Mouse (Mus musculus): ENCODE results near the gene Golph3l. TPM values are rescaled to one million over a fixed set of nuclear protein-coding genes. Genes with fewer than 3 reads are reported as not detected.
A peak's percentile ranks its signal among the peaks of the same experiment; 100 is the strongest.

The Golph3l gene
- total and polyA plus RNA-seq, 2 experiments from 2014 or later: 15.2 to 18.0 TPM

DNA sequence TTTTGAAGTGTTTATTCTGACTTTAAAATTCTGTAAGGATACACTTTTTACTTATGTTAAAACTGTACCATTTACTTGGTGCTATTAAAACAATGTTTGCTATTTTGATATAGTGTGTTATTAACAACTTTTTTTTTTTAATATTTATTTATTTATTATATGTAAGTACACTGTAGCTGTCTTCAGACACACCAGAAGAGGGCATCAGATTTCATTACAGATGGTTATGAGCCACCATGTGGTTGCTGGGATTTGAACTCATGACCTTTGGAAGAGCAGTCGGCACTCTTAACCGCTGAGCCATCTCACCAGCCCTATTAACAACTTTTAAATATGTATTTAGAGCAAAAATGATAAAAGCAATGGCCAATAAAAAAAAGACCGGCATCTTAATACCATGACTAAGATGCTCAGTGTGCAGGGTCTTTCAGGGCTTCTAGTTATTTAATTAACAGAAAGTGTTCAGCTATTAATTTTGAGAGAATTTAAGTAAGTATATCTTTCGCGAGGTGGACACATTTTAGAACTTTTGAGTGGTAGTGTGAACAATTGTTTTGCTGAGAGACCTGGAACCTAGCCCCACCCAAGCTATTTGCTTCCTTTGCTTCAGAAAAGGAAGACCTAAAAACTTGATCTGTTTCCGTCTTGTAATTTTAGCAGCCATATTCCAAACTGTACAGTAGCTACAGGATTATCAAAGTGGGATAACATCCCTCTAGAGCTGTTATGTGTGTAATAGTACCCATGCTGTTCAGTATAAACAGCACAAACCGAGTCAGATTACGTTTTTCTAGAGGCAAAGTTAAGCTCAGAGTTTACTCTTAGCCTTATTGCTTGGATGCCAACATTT is 755 bp upstream of the Golph3l start:
- WGBS: 46% methylated on average over 8 of the region's 8 CpGs
- Histone ChIP-seq H3K27ac (ENCODE audit: low read depth) (peak overlapping the region; percentile 68), H3K4me2 (ENCODE audit: low read depth, low read length) (peak overlapping the region; percentile 65), H3K9me3 (replicated peaks; ENCODE audit: control insufficient read depth, low read length) (no peaks in the 10 kb centered on the region), H3K27me3 (ENCODE audit: control insufficient read depth, insufficient read depth, low read length) (no peaks in the 10 kb centered on the region), H3K4me1 (ENCODE audit: control insufficient read depth, insufficient read depth) (0 out of 2 replicates have a peak, but pooled peaks cover 8% of the 10 kb centered on the region), H3K9ac (replicated peaks; ENCODE audit: low read depth, low read length) (no peak overlapping the region), H3K4me3 (ENCODE audit: low read depth, low read length) (peak overlapping the region; percentile 72), H3K36me3 (replicated peaks; ENCODE audit: control insufficient read depth, insufficient read depth, low read length) (peaks cover 9% of the 10 kb centered on the region)
- TF ChIP-seq CTCF (IDR thresholded peaks at IDR 0.05; ENCODE audit: low read depth): no peak
- no peak for DNase-seq (ENCODE audit: low spot score)
- no peak; the same call in 1 of the 2 replicates for ATAC-seq (ENCODE audit: insufficient read depth, low read depth)

DNA sequence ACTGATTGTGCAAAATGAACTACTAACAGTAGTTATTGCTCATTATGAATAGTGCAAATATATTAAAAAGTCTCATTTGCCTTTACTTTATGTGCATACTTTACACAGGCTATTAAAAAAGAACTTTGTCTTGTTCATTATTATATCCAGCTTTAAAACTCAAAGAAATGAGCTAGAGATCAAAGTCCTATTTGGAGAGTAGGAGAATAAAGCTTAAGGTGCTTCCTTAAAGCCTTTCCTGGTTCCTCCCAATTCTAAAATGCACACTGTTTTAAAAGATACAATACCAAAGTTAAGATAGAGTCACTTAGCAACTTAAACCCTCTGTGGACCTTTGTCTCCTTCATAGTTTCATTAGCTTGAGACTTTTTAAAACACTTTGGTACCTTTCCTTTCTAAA is 10.0 kb downstream of the Golph3l start:
- Histone ChIP-seq H3K36me3 (replicated peaks; ENCODE audit: control insufficient read depth, insufficient read depth, low read length) (peaks cover 23% of the 10 kb centered on the region), H3K4me1 (ENCODE audit: control insufficient read depth, insufficient read depth) (no peaks in the 10 kb centered on the region), H3K4me3 (ENCODE audit: low read depth, low read length) (no peak overlapping the region), H3K9ac (replicated peaks; ENCODE audit: low read depth, low read length) (no peak overlapping the region), H3K4me2 (ENCODE audit: low read depth, low read length) (no peak overlapping the region), H3K27ac (ENCODE audit: low read depth) (no peak overlapping the region), H3K27me3 (ENCODE audit: control insufficient read depth, insufficient read depth, low read length) (no peaks in the 10 kb centered on the region), H3K9me3 (replicated peaks; ENCODE audit: control insufficient read depth, low read length) (no peaks in the 10 kb centered on the region)
- ATAC-seq (ENCODE audit: insufficient read depth, low read depth) (no peak), DNase-seq (ENCODE audit: low spot score) (no peak)
- TF ChIP-seq EP300 (IDR thresholded peaks at IDR 0.05; ENCODE audit: low read depth) (no peak), CTCF (IDR thresholded peaks at IDR 0.05; ENCODE audit: low read depth) (no peak)

- Histone ChIP-seq H3K4me1 (ENCODE audit: control insufficient read depth, insufficient read depth) (no peaks in the 10 kb centered on the region), H3K9ac (replicated peaks; ENCODE audit: low read depth, low read length) (no peak overlapping the region), H3K36me3 (replicated peaks; ENCODE audit: control insufficient read depth, insufficient read depth, low read length) (peaks cover 1% of the 10 kb centered on the region; the same call in 1 of the 2 replicates), H3K4me2 (ENCODE audit: low read depth, low read length) (no peak overlapping the region), H3K27ac (ENCODE audit: low read depth) (no peak overlapping the region), H3K9me3 (replicated peaks; ENCODE audit: control insufficient read depth, low read length) (no peaks in the 10 kb centered on the region), H3K4me3 (ENCODE audit: low read depth, low read length) (no peak overlapping the region), H3K27me3 (ENCODE audit: control insufficient read depth, insufficient read depth, low read length) (no peaks in the 10 kb centered on the region)
- no peak for ATAC-seq (ENCODE audit: insufficient read depth, low read depth)
- 89% methylated on average over 3 of the region's 3 CpGs for WGBS
- no peak for TF ChIP-seq EP300 (IDR thresholded peaks at IDR 0.05; ENCODE audit: low read depth)
- no peak for TF ChIP-seq CTCF (IDR thresholded peaks at IDR 0.05; ENCODE audit: low read depth)
- no peak for DNase-seq (ENCODE audit: low spot score)
These were observed 12.6 kb downstream of the Golph3l start for GRCm38 (mm10) chr3:95601287-95601686.

GRCm38 (mm10) chr3:95606096-95606495 is 17.4 kb downstream of the Golph3l start:
- H3K27ac ChIP-seq (ENCODE audit: low read depth): no peak overlapping the region
- WGBS: 67% methylated on average over 3 of the region's 3 CpGs

DNA sequence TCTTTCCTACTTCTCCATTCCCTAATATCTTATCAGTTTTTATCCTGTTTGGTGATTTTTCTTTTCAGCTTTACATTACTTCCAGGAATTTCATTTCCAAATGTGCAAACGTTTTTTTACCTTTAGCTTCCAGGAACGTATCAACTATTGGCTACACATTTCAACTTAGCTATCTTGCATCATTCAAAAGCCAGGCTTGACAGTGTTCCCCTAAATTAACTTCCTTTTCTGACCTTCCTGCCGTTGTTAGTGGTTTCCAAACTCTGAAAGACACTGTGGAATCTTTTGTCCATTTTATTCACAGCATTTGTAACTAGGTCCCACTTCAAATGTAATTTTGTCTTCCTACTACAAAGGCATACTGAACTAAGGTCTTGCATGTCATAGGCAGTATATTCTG is 20.5 kb downstream of the Golph3l start:
- TF ChIP-seq CTCF (IDR thresholded peaks at IDR 0.05; ENCODE audit: low read depth) (no peak), EP300 (IDR thresholded peaks at IDR 0.05; ENCODE audit: low read depth) (no peak)
- H3K36me3 ChIP-seq (replicated peaks; ENCODE audit: control insufficient read depth, insufficient read depth, low read length): peaks cover 23% of the 10 kb centered on the region
- 61% methylated on average over 3 of the region's 3 CpGs for WGBS

More at GRCm38 (mm10) chr3:95606096-95606495, 17.4 kb downstream of the Golph3l start:
- no peaks in the 10 kb centered on the region for H3K27me3 ChIP-seq (ENCODE audit: control insufficient read depth, insufficient read depth, low read length)
- ATAC-seq (ENCODE audit: insufficient read depth, low read depth) (no peak), DNase-seq (ENCODE audit: low spot score) (no peak)
- H3K4me3 ChIP-seq (ENCODE audit: low read depth, low read length): no peak overlapping the region
- H3K9ac ChIP-seq (replicated peaks; ENCODE audit: low read depth, low read length): no peak overlapping the region
- no peaks in the 10 kb centered on the region for H3K9me3 ChIP-seq (replicated peaks; ENCODE audit: control insufficient read depth, low read length)
- no peak overlapping the region for H3K4me2 ChIP-seq (ENCODE audit: low read depth, low read length)
- no peaks in the 10 kb centered on the region for H3K4me1 ChIP-seq (ENCODE audit: control insufficient read depth, insufficient read depth)
- TF ChIP-seq EP300 (IDR thresholded peaks at IDR 0.05; ENCODE audit: low read depth): no peak
- no peak for TF ChIP-seq CTCF (IDR thresholded peaks at IDR 0.05; ENCODE audit: low read depth)
- peaks cover 23% of the 10 kb centered on the region for H3K36me3 ChIP-seq (replicated peaks; ENCODE audit: control insufficient read depth, insufficient read depth, low read length)

More for the DNA sequence above, 20.5 kb downstream of the Golph3l start:
- Histone ChIP-seq H3K4me2 (ENCODE audit: low read depth, low read length) (no peak overlapping the region), H3K9me3 (replicated peaks; ENCODE audit: control insufficient read depth, low read length) (no peaks in the 10 kb centered on the region), H3K9ac (replicated peaks; ENCODE audit: low read depth, low read length) (no peak overlapping the region), H3K27ac (ENCODE audit: low read depth) (no peak overlapping the region), H3K4me3 (ENCODE audit: low read depth, low read length) (no peak overlapping the region), H3K27me3 (ENCODE audit: control insufficient read depth, insufficient read depth, low read length) (no peaks in the 10 kb centered on the region), H3K4me1 (ENCODE audit: control insufficient read depth, insufficient read depth) (no peaks in the 10 kb centered on the region)
- ATAC-seq (ENCODE audit: insufficient read depth, low read depth) (no peak), DNase-seq (ENCODE audit: low spot score) (no peak)

Data from heart, postnatal 0 days (tissue).